Mouse (Mus musculus): ENCODE measurements around the gene Lrch4.

The Lrch4 gene

GRCm38 (mm10) chr5:137654746-137655145 lies 25.8 kb downstream of the Lrch4 start:
- no peak for DNase-seq

GRCm38 (mm10) chr5:137656977-137657376 lies 28.1 kb downstream of the Lrch4 start:
- DNase-seq, result peak in 1 of 2 experiments; percentile 43

- no peak for DNase-seq
Observed at GRCm38 (mm10) chr5:137660064-137660688, 31.3 kb downstream of the Lrch4 start.

GRCm38 (mm10) chr5:137663057-137663456 lies 34.1 kb downstream of the Lrch4 start:
- no peak for DNase-seq

GRCm38 (mm10) chr5:137668971-137669370 lies 40.0 kb downstream of the Lrch4 start:
- DNase-seq, result no peak

- DNase-seq, result no peak
Observed at GRCm38 (mm10) chr5:137670240-137670639, 41.3 kb downstream of the Lrch4 start.

GRCm38 (mm10) chr5:137671443-137672240 lies 42.7 kb downstream of the Lrch4 start:
- DNase-seq, result no peak

GRCm38 (mm10) chr5:137672361-137672760 lies 43.4 kb downstream of the Lrch4 start:
- no peak for DNase-seq

- DNase-seq, result no peak
Observed at GRCm38 (mm10) chr5:137673015-137673414, 44.1 kb downstream of the Lrch4 start.

GRCm38 (mm10) chr5:137674786-137675185 lies 45.9 kb downstream of the Lrch4 start:
- DNase-seq, result no peak

- DNase-seq, result no peak
Observed at GRCm38 (mm10) chr5:137677859-137678258, 48.9 kb downstream of the Lrch4 start.

GRCm38 (mm10) chr5:137678736-137679135 lies 49.8 kb downstream of the Lrch4 start:
- no peak for DNase-seq

GRCm38 (mm10) chr5:137679726-137680125 lies 50.8 kb downstream of the Lrch4 start:
- no peak for DNase-seq

GRCm38 (mm10) chr5:137682526-137682925 lies 53.6 kb downstream of the Lrch4 start:
- DNase-seq, result no peak

- DNase-seq, result peak; percentile 44 to 60
Observed at GRCm38 (mm10) chr5:137683388-137684293, 54.7 kb downstream of the Lrch4 start.

- DNase-seq, result peak; percentile 97 to 99
Observed at GRCm38 (mm10) chr5:137684294-137685123, 55.6 kb downstream of the Lrch4 start, which contains the start of gene Agfg2. TSS of gene Agfg2 (minus strand) at chr5:137684726.

- DNase-seq, result no peak
Observed at GRCm38 (mm10) chr5:137685653-137686052, 56.7 kb downstream of the Lrch4 start.

GRCm38 (mm10) chr5:137686127-137686790 lies 57.3 kb downstream of the Lrch4 start:
- peak; percentile 42 to 63 for DNase-seq

- DNase-seq, result peak in 1 of 2 experiments; percentile 63
Observed at GRCm38 (mm10) chr5:137689974-137690373, 61.1 kb downstream of the Lrch4 start.

GRCm38 (mm10) chr5:137690531-137690930 lies 61.6 kb downstream of the Lrch4 start:
- peak in 1 of 2 experiments; percentile 32 for DNase-seq

Data from thymus, postnatal 36 days (tissue).